Mouse (Mus musculus) CD8-positive naive resting alpha-beta T cell, adult 2 months (primary cell): ENCODE data around the gene Usp49.
"Not testable (repeated sequence)": the region's sequence is repeated elsewhere in the genome, so short reads cannot be mapped to it uniquely, and the experiment has no call there.

Experiments used
- DNase-seq, 2 experiments: peaks; one replicate each; pipeline ENCODE4 v3.0.0; 2022; ENCODE audit warnings: low read depth in 2 of 2, low spot score in 2 of 2

Usp49 gene

GRCm38 (mm10) chr17:47646683-47647082, 16.2 kb downstream of the Usp49 start:
- DNase-seq = peak; percentile 35 to 58

GRCm38 (mm10) chr17:47648966-47649365, 18.5 kb downstream of the Usp49 start:
- no peak for DNase-seq

GRCm38 (mm10) chr17:47651953-47652352, 21.5 kb downstream of the Usp49 start:
- no peak for DNase-seq

GRCm38 (mm10) chr17:47654346-47654745, 23.9 kb downstream of the Usp49 start:
- DNase-seq = not testable (repeated sequence)

- no peak for DNase-seq
Measured at GRCm38 (mm10) chr17:47655697-47656096, 25.2 kb downstream of the Usp49 start.

- no peak for DNase-seq
Measured at GRCm38 (mm10) chr17:47657901-47658300, 27.4 kb downstream of the Usp49 start.

- DNase-seq = no peak
Measured at GRCm38 (mm10) chr17:47658741-47659243, 28.3 kb downstream of the Usp49 start.

- DNase-seq = no peak
Measured at GRCm38 (mm10) chr17:47663009-47663713, 32.7 kb downstream of the Usp49 start.

- no peak for DNase-seq
Measured at GRCm38 (mm10) chr17:47664474-47664873, 34.0 kb downstream of the Usp49 start.

- DNase-seq = no peak
Measured at GRCm38 (mm10) chr17:47669166-47669565, 38.7 kb downstream of the Usp49 start.

- DNase-seq = no peak
Measured at GRCm38 (mm10) chr17:47671988-47672310, 41.5 kb downstream of the Usp49 start.

GRCm38 (mm10) chr17:47672311-47673111, 42.0 kb downstream of the Usp49 start:
- DNase-seq = no peak

- DNase-seq = peak; percentile 38 to 53
Measured at GRCm38 (mm10) chr17:47676581-47676980, 46.1 kb downstream of the Usp49 start.

- no peak for DNase-seq
Measured at GRCm38 (mm10) chr17:47678238-47678637, 47.7 kb downstream of the Usp49 start.

GRCm38 (mm10) chr17:47678702-47679101, 48.2 kb downstream of the Usp49 start:
- DNase-seq = no peak

- no peak for DNase-seq
Measured at GRCm38 (mm10) chr17:47682836-47683235, 52.3 kb downstream of the Usp49 start.

GRCm38 (mm10) chr17:47687409-47688343, 57.2 kb downstream of the Usp49 start:
- peak; percentile 86 to 88 for DNase-seq

- DNase-seq = no peak
Measured at GRCm38 (mm10) chr17:47688344-47688607, 57.8 kb downstream of the Usp49 start, which contains the start of gene Tomm6. Tomm6 (minus strand) TSS chr17:47688386.

GRCm38 (mm10) chr17:47688608-47689575, 58.4 kb downstream of the Usp49 start, which contains the start of gene Frs3:
Frs3 (plus strand) TSS chr17:47689030.
- peak; percentile 30 to 36 for DNase-seq

- DNase-seq = no peak
Measured at GRCm38 (mm10) chr17:47689894-47690293, 59.4 kb downstream of the Usp49 start.
